Mouse (Mus musculus): ENCODE measurements around the gene Ghdc. TPM values are rescaled to one million over a fixed set of nuclear protein-coding genes. Genes with fewer than 3 reads are reported as not detected.

Gene Ghdc
- polyA plus RNA-seq, 1 experiment from 2014 or later, result 2.7 TPM

DNA sequence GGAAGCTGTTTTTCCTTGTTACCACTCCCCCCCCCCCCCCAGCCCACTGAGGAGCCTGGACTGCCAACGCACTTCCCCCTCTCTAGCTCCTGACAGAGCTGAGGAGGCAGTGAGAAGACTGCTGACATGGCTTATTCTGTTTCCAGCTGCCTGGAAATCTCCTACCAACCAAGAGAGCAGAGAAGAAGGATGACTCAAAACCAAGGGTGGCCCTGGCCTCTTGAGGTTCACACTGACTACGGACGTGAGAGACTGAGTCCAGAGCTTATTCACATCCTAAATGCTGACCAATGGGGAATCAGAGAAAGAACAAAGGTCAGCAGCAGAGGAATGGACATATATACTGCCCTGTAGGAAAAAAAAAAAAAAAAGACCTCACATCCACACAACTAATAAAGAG is 51.4 kb downstream of the Ghdc start:
- no peak for DNase-seq (ENCODE audit: low spot score)

DNA sequence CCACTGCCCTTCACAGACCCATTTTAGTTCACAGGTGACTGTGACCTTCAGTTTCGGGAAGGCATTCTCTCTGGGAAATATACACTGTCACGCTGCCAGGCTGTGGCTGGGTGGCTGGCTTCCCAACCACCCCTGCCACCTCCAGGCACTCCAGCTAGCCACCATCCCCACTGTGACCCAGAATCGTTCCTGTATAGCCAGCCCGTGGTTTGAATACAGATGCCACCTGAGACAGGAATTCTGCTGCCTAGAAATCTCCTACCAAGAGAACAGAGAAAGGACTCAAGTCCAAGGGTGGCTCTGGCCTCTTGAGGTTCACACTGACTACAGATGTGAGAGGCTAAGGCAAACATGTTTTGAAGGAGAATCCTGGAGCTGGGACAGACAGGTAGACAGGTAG is 51.9 kb downstream of the Ghdc start:
- DNase-seq (ENCODE audit: low spot score), result no peak

DNA sequence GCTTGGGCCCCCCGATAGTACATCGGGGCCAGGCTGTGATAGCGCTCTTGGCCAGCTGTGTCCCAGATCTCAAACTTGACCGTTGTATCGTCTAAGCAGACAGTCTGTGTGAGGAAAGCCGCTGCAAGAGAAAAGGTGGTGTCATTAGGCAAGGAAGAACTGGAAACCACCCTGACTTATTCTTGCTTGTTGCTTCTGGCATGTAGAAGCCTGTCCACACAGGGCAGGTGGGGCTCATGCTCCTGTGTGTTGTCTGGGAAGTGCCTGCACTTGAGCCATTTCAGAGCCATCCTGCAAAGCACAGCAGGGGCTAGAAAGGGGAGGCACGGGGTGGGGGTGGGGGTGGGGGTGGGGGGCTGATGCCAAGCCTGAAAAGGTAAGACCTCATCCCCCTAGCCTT is 52.3 kb downstream of the Ghdc start:
- no peak for DNase-seq (ENCODE audit: low spot score)

DNA sequence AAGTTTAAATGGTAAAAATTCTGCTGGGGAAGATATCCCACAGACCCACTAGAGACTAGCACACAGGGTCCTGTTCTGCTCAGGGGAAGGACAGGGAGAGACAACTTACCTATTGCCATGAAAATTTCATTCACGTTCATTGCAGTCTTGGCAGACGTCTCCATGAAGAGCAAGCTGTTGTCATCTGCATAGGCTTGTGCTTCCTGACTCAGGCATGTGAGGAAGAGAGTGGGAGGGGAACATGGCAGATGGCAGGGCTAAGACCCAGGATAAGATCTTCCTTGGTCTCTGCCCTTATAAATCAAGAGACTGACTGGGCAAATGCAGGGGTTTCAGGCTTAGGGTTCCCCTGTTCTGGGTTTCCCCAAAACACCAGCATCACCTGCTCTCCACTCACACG is 54.1 kb downstream of the Ghdc start:
- DNase-seq (ENCODE audit: low spot score), result no peak

Other genes starting within 250 kb of the Ghdc start
- gene Acly, start 243.0 kb downstream of the Ghdc start, polyA plus RNA-seq (2015; fragmentation: Nextera tagmentation; extraction: Ambion mirVana), result 99.2 and 109 TPM in 2 replicates
- gene Ttc25, start 225.3 kb downstream of the Ghdc start, polyA plus RNA-seq (2015; fragmentation: Nextera tagmentation; extraction: Ambion mirVana), result 0.56 and 0.57 TPM in 2 replicates
- 167 and 169 TPM in 2 replicates for gene Cnp, start 196.1 kb downstream of the Ghdc start, polyA plus RNA-seq (2015; fragmentation: Nextera tagmentation; extraction: Ambion mirVana)
- gene Nkiras2, start 151.7 kb downstream of the Ghdc start, polyA plus RNA-seq (2015; fragmentation: Nextera tagmentation; extraction: Ambion mirVana), result 39.7 and 41.2 TPM in 2 replicates
- gene Dnajc7, start 150.8 kb downstream of the Ghdc start, polyA plus RNA-seq (2015; fragmentation: Nextera tagmentation; extraction: Ambion mirVana), result 191 and 202 TPM in 2 replicates
- gene Zfp385c, start 78.5 kb downstream of the Ghdc start, polyA plus RNA-seq (2015; fragmentation: Nextera tagmentation; extraction: Ambion mirVana), result 0.12 TPM in 1 of 2 replicates, not detected in the other
- 10.2 and 10.7 TPM in 2 replicates for gene Dhx58, start 66.7 kb downstream of the Ghdc start, polyA plus RNA-seq (2015; fragmentation: Nextera tagmentation; extraction: Ambion mirVana)
- gene Kat2a, start 58.5 kb downstream of the Ghdc start, polyA plus RNA-seq (2015; fragmentation: Nextera tagmentation; extraction: Ambion mirVana), result 33.2 and 39.3 TPM in 2 replicates
- gene Hspb9, start 57.1 kb downstream of the Ghdc start, polyA plus RNA-seq (2015; fragmentation: Nextera tagmentation; extraction: Ambion mirVana), result 0.18 TPM in 1 of 2 replicates, not detected in the other
- 35.8 and 38.6 TPM in 2 replicates for gene Rab5c, start 32.7 kb downstream of the Ghdc start, polyA plus RNA-seq (2015; fragmentation: Nextera tagmentation; extraction: Ambion mirVana)
- 0.03 TPM in 1 of 2 replicates, not detected in the other for gene Kcnh4, start 11.0 kb downstream of the Ghdc start, polyA plus RNA-seq (2015; fragmentation: Nextera tagmentation; extraction: Ambion mirVana)
- gene Hcrt, start 8.0 kb downstream of the Ghdc start, polyA plus RNA-seq (2015; fragmentation: Nextera tagmentation; extraction: Ambion mirVana), result 0.34 and 0.54 TPM in 2 replicates
- gene Stat5b, start 79.8 kb upstream of the Ghdc start, polyA plus RNA-seq (2015; fragmentation: Nextera tagmentation; extraction: Ambion mirVana), result 99.6 and 105 TPM in 2 replicates
- 61.2 and 62.7 TPM in 2 replicates for gene Stat5a, start 88.4 kb upstream of the Ghdc start, polyA plus RNA-seq (2015; fragmentation: Nextera tagmentation; extraction: Ambion mirVana)
- 79.7 and 84.2 TPM in 2 replicates for gene Stat3, start 168.6 kb upstream of the Ghdc start, polyA plus RNA-seq (2015; fragmentation: Nextera tagmentation; extraction: Ambion mirVana)
- gene Cavin1, start 199.9 kb upstream of the Ghdc start, polyA plus RNA-seq (2015; fragmentation: Nextera tagmentation; extraction: Ambion mirVana), result 61.0 and 64.2 TPM in 2 replicates
- gene Atp6v0a1, start 238.5 kb upstream of the Ghdc start, polyA plus RNA-seq (2015; fragmentation: Nextera tagmentation; extraction: Ambion mirVana), result 17.6 and 19.1 TPM in 2 replicates

Measured in thymus, postnatal 0 days (tissue).